Mouse (Mus musculus) CD4-positive, CD25-positive, alpha-beta regulatory T cell, adult 4 months (primary cell): Measurements from ENCODE around the gene Nup98. TPM values are rescaled to one million over a fixed set of nuclear protein-coding genes. Genes with fewer than 3 reads are reported as not detected.
A peak's percentile ranks its signal among the peaks of the same experiment; 100 is the strongest.

Experiments used
- ATAC-seq: one replicate; pipeline ENCODE4 v1.8.0; 2017
- polyA plus RNA-seq, 2 experiments: library from polyadenylated mRNA; unstranded; fragments of 100-300 nt; shearing (Covaris generic); gene quantifications; one replicate each; pipeline ENCODE4 v1.2.1; 2017

The Nup98 gene
- polyA plus RNA-seq, 2 experiments from 2014 or later, result 37.2 to 39.6 TPM

DNA sequence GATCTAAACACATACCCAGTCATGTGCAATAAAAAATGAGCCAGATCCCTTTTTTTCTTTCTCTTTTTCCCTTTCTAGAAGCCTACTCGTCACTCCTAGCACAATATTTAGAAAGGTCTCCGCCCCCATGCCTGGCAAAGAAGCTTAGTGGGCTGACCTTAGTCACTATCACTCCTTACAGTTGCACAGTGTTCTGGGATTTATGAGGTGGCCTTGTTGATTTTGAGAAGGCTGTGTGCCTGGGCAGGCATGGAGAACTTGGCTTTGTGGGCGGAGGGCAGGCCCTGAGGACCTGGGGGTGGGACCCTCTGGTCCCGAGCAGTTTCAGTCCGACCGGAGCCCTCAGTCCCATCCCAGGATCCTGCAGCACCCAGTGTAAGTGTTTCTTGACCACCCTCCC lies 19.8 kb upstream of the Nup98 start:
- ATAC-seq, result no peak

DNA sequence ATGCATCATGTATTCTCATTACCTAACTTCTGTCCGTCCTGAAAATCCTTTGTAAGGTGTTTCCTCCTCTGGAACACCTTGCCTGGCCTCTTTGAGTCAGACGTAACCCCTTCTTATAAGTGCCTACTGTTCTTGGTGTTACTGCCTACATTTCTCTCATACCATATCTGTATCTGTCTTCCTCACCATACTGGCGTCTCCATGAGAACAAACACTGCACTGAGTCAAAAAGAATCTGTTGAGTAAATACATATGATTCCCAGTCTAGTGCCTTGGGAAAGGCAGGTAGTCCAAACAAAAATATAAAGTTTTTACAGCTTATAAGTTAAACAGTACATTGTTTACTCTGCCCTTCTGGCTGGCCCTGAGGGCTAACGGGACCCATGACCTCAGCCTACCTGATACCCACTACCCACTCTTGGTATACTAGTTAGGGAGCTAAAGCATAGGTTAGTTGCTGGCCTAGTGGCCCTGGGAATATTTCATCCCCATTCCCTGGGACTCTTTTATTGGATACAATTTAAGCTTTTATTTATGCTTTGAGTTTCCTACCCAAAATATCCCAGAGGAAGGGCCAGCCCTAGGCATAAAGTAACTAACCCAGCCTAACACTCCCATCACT lies 18.2 kb upstream of the Nup98 start:
- ATAC-seq, result no peak

DNA sequence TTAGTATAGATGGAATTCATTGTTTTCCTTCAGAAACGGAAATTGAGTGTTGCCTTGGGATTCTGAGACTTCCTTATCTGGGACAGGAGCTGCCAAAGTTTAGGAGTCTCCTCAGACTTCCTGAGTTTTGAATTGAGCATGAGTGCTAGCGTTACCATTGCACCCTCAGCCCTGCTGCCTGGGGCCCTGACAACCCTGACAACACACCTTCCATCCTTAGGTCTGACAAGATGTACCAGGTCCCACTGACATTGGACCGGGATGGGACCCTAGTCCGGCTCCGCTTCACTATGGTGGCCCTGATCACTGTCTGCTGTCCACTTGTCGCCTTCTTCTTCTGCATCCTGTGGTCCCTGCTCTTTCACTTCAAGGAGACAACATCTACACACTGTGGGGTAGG lies 16.1 kb upstream of the Nup98 start:
- ATAC-seq, result no peak

DNA sequence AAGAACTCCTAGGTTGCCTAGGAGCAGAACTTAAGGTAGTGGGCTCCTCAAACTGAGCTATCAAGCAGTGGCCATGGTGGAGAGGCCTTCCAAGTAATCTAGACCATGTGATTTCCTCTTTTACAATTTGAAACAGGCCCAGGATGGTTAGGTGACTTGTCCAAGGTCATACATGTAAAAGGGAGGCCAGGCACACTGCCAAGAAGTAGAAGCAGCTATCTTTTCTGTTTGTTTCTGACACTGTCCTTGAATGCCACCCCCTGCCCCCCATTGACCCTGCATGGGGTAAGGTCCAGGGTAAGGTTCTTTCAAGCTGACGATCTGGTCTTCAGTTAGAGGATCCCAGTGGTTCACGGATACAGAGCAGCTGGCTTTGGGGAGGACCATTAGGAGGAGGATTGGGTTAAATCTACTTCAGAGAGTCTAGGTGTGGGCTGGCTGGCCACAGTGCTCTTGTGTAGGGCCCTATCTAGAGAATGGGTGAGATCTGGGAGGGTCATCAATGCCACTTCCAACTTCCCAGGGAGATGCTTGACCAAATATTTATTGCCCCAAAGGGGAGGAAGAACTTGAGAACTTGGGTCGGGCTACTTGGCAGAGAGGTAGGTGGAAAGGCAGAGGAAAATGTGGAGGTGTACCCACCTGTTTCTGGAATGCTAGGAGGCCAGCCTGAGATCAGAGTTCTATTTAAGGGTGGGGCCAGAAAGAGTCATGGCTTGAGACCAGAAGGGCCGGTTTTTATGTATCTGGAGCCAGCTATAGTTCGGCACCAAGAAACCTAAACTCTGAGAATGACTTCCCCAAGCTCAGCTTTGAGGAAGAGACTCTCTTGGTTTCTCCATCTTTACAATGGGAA lies 14.1 kb upstream of the Nup98 start:
- ATAC-seq, result no peak

DNA sequence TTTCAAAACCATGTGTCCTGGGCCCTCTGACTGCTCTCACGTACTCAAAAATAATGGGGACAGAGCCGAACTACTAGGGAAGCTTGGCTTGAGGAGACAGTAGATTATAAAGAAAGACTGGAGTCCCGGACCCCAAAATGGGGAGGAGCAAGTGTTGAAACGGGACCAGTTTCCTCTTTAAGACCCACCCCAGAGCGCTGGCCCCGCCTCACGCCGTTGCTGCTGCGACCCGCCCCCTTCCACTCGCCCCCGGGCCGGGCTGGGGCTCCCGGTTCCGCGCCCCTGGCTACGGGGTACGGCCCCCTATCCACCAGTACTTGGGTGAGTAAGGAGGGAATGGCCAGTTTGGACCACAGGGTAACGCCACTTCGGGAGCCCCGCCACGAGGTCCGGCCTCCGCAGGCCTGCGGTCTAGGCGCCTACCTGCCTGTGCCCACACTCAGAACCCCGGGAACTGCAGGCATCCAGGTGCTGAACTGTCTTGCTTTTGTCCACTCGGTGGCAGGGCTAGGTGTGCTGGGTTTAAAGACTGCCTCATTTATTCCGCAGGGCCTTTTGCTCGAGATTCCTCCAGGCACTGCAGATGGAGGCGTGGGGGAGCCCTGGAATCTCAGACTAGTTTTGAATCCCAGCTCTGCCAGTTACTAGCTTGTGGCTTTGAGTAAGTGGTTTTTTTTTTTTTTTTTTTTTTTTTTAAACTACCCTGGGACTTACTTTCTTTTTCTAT lies 13.0 kb upstream of the Nup98 start:
- peak; percentile 84 for ATAC-seq

DNA sequence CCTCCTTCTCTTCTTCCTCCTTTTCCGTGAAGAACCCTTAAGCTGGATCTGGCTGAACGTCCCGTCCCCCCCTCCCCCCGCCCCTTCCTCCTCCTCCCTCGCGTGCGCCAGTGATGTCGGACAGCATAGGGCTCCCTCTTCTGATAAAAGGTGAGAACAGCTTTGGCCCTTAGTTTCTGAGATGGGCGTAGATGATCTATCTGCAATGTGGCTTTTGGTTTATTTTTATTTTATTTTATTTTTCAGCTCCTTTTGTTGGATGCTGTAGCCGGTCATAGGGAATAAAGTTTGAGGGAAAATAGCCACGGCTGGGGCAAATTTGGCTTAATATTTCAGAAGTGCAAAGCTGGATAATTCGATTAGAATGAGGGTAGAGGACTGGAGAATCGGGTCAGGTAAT lies 12.4 kb upstream of the Nup98 start:
- peak; percentile 61 for ATAC-seq

DNA sequence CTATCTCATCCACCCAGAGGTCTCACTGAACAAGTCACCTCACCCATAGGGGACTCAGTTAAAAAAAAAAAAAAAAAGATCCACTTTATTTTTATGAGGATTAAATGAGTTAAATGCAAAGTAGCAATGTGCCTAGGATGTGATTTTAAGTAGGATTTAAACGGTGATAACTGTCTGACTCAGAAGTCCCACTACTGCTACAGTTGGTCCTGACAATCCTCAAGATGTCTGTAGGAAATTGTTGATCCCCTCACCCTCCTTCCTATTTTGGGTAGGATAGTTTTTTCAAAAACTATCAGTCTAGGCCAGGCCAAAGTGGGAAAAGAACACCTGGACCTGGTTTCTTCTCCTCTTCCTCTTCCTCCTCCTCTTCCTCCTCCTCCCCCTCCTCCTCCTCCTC lies 11.9 kb upstream of the Nup98 start:
- no peak for ATAC-seq

DNA sequence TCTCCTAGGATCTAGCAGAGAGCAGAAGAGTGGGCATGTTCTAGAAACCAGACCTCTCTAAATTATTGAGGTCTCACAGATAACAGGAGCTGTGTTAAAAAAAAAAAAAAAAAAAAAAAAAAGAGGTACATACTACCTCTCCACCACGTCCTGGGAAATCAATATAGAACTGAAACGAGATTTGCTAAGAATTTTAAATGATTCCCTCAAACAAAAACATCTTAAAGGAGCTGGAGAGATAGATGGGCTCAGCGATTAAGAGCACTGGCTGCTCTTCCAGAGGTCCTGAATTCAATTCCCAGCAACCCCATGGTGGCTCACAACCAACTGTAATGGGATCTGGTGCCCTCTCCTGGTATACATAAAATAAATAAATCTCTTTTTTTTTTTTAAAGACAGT lies 1.1 kb upstream of the Nup98 start:
- ATAC-seq, result no peak

DNA sequence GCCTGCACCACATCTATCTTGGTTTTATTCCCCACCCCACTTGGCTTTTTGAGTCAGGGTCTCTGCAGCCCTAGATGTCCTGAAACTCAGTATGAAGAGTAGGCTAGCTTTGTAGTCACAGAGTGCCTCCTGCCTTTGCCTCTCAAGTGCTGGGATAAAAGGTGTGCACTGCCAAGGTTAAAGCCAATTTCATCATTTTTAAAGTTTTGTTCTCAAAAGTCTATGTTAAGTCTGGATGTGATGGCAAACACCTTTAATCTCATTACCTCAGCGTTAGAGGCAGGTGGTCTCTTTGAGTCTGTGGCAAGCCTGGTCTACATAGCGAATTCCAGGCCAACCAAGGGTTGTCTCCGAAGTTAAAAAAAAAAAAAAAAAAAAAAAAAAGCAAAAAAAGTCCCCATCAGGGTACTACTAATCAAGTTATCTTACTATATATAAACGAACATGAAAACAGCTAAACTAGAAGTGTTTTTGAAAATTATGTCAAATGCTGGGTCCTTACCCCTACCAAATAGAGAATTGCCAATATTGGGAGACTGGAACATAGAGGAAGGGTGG lies 1.1 kb downstream of the Nup98 start:
- no peak for ATAC-seq

DNA sequence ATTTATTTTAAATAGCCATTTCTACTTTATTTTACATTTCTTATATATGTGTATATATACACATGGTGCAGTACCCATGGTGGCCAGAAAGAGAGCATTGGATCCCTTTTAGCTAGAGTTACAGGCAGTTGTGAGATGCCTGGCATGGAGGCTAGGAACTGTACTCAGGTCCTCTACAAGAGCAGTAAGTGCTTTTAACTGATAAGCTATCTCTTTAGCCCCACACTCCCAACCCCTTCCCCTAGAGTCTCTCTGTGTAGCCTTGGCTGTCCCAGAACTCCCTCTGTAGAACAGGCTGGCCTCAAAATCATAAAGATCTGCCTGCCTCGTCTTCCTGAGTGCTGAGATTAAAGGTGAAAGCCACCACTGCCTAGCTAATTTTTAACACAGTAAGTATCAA lies 4.3 kb downstream of the Nup98 start:
- ATAC-seq, result no peak

DNA sequence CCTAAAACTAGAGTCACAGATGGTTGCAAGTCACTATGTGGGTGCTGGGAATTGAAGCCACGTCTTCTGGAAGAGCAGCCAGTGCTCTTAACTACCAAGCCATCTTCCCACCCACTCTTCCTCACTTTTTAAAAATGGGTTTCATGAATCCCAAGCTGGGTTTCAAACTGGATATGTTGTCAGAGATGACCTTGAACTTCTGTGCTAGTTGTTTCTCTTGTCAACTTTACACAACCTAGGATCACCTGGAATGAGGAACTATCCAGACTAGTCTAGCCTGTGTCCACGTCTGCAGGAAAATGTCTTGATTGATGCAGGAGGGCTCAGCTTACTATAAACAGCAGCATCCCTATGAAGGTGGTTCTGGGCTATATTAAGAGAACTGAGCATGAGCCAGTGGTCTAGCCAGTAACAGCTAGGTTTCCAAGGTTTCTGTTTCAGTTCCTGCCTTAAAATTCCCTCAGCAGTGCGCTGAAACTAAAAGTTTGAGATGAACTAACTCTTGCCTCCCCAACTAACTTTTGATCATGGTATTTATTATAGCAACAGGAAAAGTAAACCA lies 5.6 kb downstream of the Nup98 start:
- ATAC-seq, result no peak

DNA sequence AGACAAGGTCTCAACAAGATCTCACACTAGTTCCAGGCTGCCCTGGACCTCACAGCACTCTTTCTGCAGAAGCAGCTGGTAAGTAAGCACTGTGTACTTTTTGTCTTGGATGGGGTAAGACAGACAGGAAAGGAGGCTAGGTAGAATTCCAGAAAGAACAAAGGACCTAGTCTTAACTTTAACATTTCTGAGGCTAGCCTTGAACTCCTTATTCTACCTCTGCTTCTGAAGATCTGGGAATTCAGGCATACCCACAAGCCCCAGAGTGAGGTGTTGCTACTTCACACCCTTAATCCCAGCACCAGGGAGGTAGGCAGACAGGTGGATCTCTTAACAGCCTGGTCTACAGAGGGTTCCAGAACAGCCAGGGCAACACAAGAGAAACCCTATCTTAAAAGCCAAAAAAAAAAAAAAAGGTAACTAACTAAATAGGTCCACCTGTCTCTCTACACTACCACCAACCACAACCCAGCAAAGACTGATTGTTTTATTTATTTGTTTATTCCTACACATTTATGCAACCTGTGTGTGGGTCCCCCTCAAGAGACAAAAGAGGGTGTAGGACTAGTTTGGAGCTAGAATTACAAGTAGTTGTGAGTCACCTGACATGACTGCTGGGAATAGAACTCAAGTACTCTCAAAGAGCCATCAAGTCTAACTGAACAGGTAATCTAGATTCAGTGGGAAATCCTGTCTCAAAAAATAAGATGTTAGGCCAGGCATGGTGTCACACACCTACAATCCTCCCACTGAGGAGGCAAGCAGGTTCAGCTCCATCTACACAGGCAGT lies 8.8 kb downstream of the Nup98 start:
- ATAC-seq, result no peak

DNA sequence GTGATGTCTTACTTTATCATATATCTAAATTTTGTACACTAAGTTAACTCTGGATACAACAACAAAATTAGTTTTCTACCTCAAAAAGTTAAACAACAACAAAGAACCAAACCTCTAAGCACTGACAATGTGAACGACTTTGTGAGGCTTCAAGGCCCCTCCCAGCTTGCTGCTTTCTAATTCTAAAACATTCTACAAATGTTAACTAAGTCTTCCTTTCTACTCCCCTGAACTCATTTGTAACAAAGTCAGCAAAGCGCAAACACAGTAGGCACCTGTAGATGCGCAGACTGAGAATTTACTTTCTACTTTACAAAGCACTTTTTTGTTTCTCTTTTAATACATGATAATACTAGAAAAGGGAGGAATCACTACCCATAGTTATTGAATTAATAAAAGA lies 9.4 kb downstream of the Nup98 start:
- no peak for ATAC-seq

DNA sequence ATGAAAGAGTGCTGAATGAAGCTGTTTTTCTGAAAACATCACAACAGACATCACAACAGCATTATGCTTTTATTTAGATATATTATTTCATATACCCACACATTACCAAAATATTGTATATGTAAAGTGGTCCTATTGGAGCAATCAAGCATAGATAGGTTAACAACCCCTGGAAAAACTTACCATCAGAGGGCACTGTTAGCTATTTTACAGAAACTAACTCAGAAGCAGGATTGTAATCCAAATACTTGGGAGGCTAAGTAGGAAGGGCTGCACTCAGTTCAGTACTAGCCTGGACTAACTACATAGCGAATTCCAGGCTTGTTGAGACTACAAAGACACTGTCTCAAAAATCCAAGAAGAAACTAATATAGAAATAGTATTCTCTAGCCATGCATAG lies 17.6 kb downstream of the Nup98 start:
- no peak for ATAC-seq

DNA sequence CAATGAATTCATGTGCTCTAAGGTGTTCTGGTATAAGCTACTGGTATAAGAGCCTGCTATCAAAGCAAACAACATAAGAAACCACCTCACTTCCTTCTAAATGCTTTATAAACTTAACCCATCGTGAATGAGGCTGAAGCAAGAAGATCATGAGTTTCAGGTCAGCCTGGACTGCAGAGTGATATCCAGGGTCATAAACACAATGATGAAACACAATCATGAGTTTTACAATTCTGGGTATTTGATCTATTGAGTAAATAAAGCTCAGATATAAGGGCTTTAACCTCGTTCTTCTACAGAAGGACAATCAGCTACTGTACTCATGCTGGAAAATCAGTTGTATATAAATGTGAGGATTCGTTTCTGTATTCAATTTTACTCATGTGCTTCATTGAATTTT lies 26.1 kb downstream of the Nup98 start:
- ATAC-seq, result no peak

DNA sequence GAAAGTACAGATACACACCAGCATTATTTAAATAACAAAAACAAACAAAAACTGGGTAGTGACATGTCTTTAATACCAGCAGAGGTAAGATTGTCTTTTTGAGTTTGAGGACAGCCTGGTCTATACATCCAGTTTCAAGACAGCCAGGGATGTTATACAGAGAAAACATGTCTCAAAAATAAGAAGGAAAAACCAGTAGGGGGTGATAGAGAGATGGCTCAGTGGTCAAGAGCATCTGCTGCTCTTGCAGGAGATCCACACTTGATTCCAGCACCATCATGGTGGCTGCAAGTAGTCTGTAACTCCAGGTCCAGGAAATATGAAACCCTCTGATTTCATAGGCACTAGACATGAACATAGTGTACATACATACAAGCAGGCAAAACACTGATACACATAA lies 39.7 kb downstream of the Nup98 start:
- ATAC-seq, result no peak

DNA sequence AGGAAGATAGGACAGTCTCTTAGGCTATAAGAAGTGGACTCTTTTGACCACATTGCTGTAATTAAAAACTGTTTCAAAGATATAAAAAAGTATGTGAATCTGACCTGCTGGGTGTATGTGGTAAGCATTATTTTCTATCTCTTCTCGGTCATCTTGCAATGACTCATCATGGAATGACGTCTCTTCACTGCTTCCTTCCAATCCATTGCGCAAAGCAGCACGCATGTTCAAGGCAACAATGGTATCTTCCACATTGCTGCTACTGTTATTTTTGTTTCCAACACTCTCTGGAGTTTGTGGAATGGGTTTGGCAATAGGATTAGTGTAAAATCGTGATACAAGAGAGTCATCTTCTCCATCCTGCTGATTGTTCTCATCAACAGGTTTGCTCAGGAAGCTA lies 56.3 kb downstream of the Nup98 start:
- no peak for ATAC-seq

DNA sequence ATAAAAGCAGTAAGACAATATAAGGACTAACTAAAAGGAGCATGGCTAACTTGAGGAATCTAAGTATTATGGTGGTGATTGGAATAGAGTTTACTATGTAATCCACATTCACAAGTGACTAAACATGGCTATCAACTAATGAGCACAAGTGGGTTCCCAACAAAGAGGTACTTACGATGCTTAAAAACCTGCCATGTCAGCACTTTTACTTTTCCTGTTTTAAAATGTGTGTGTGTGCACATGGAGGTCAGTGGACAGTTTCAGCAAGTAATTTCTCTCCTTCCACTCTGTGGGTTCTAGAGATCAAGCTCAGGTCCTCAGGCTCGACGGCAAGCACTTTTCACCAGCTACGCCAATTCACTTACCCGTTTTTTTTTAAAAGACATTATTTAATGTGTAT lies 72.1 kb downstream of the Nup98 start:
- no peak for ATAC-seq

DNA sequence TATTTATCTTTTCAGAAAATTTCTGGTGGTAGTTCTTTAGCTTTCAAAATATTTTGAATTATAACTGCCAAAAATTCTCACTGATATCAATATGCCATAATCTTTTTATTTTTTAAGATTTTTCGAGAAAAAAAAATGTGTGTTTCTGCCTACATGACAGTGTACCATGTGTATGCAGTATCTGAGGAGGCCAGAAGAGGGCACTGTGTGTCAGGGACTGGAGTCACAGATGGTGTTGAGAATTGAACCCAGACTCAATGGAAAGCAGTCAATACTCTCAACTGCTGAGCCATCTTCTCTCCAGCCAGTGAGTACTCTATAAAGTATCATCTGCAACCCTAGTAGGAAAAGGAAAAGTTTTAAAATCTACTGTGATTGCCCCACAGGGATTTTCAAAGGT lies 72.5 kb downstream of the Nup98 start:
- ATAC-seq, result no peak

DNA sequence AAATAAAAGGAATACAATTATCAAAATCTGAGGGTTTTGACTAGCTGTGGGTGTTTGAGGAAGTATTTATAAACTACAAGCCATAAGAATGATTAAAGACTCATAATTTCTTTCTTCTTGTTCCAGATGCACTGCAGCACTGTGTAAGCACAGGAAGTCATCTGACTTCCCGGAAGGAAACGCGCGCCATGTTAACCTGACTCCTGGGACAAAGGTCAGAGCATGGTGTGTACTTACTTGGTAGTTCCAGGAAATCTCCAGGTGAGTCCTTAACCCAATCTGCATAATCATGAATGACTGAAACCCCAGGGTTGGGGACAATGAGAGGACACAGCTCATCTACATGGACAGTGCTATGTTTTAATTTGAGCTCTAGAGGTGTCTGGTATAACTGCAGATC lies 77.6 kb downstream of the Nup98 start:
- no peak for ATAC-seq

DNA sequence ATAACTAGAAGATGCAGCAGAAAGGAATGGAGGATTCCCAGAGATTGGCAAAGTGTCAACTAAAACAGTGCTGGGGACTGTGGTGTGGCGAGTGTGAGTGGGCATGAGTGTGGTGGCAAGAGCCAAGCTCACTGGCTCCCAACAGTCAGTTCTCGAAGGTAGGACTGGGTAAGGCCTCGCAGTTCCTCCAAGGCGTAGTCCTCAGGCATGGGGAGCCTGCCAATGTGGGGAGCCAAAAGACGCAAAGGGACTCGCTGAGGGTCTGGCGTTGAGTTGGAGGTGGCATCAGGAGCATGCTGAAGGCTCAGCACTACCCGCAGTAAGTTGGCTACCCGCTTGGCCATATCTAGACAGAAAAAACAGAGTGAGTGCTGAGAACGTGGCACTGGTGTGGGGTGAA lies 89.7 kb downstream of the Nup98 start:
- ATAC-seq, result no peak

DNA sequence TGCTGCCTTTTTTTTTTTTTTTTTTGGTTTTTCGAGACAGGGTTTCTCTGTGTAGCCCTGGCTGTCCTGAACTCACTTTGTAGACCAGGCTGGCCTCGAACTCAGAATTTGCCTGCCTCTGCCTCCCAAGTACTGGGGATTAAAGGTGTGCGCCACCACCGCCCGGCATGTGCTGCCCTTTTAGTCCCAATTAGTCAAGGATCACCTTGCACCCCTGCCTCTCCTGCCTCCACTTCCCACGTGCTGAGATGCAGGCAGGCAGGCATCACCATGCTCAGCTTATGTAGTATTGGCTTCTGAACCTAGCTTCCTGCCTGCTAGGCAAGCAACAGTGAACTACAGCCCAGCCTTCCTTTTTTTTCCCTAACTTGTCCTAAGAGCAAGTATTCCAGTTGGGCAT lies 92.6 kb downstream of the Nup98 start:
- ATAC-seq, result no peak
